Mouse (Mus musculus): ENCODE data around the gene St14. TPM values are rescaled to one million over a fixed set of nuclear protein-coding genes. Genes with fewer than 3 reads are reported as not detected.

The St14 gene
- polyA plus RNA-seq (2012; fragmentation: generic; extraction: Trizol): under 1 TPM in 1 of 2 experiments, not detected in 1; 0.01 TPM

GRCm38 (mm10) chr9:31131205-31131968 lies at the start of gene St14:
TSS of gene St14 (minus strand) at chr9:31131853.

Other genes starting within 250 kb of the St14 start
- gene Adamts15, start 209.4 kb downstream of the St14 start, polyA plus RNA-seq (2012; fragmentation: generic; extraction: Trizol): under 1 TPM in 1 of 2 experiments, not detected in 1; 0.02 TPM
- gene Adamts8, start 189.3 kb downstream of the St14 start, polyA plus RNA-seq (2012; fragmentation: generic; extraction: Trizol): under 1 TPM in 1 of 2 experiments, not detected in 1; 0.01 TPM
- gene Zbtb44, start 101.2 kb downstream of the St14 start, polyA plus RNA-seq (2012; fragmentation: generic; extraction: Trizol): 1 to 10 TPM in 1 of 2 experiments, under 1 TPM in 1; 0.53 to 2.7 TPM
- 100 to 1,000 TPM in 1 of 2 experiments, 10 to 100 TPM in 1; 13.1 to 308 TPM for gene Aplp2, start 80.0 kb upstream of the St14 start, polyA plus RNA-seq (2012; fragmentation: generic; extraction: Trizol)
- 1 to 10 TPM in 1 of 2 experiments, under 1 TPM in 1; 0.25 to 1.7 TPM for gene Prdm10, start 148.7 kb upstream of the St14 start, polyA plus RNA-seq (2012; fragmentation: generic; extraction: Trizol)